Comparison of ENCODE assay signal across 19 mouse cellular contexts in genomic region chr14:34903854-34904253, GRCm38 (mm10).
A peak's percentile ranks its signal among the peaks of the same experiment; 100 is the strongest.
DNase-seq lines count a peak whose midpoint lies in the region; ATAC-seq and TF ChIP-seq lines count a peak whose summit lies in the region.
"Had no signal": no experiment of that assay in that cellular context is flagged by ENCODE, and none has a peak within 500 bp of the region (broad histone marks: within the 10 kb centered on the region; RNA-seq: fewer than 3 reads in every experiment).

No protein-coding gene starts in this region.

- H3K4me3 ChIP-seq in embryonic facial prominence, embryonic 14.5 days (ENCODE audit: low read depth, low read length), result no peak overlapping the region
- H3K4me3 ChIP-seq in embryonic facial prominence, embryonic 10.5 days, result no peak overlapping the region
- no peak overlapping the region for H3K4me3 ChIP-seq in forebrain, postnatal 0 days (ENCODE audit: low read depth, low read length)
- H3K4me3 ChIP-seq in hindbrain, embryonic 16.5 days (ENCODE audit: low read length), result no peak overlapping the region
- no peak overlapping the region for H3K4me3 ChIP-seq in midbrain, postnatal 0 days (ENCODE audit: low read depth, low read length)
- H3K4me3 ChIP-seq in stomach, postnatal 0 days (ENCODE audit: low read depth, low read length), result no peak overlapping the region
- H3K4me3 ChIP-seq: embryonic facial prominence, embryonic 12.5 days; heart, embryonic 10.5 days; limb, embryonic 15.5 days; liver, embryonic 15.5 days had no signal

- WGBS in embryonic facial prominence, embryonic 14.5 days, result 51% methylated on average over 4 of the region's 4 CpGs
- WGBS in embryonic facial prominence, embryonic 10.5 days, result 62% methylated on average over 4 of the region's 4 CpGs
- 46% methylated on average over 4 of the region's 4 CpGs for WGBS in forebrain, postnatal 0 days
- 13% methylated on average over 4 of the region's 4 CpGs for WGBS in hindbrain, embryonic 16.5 days
- WGBS in midbrain, postnatal 0 days, result 23% methylated on average over 4 of the region's 4 CpGs
- 73% methylated on average over 4 of the region's 4 CpGs for WGBS in stomach, postnatal 0 days

- no peaks in the 10 kb centered on the region for H3K4me1 ChIP-seq in embryonic facial prominence, embryonic 14.5 days (ENCODE audit: control insufficient read depth, insufficient read depth, low read length)
- H3K4me1 ChIP-seq in embryonic facial prominence, embryonic 10.5 days, result peaks cover 7% of the 10 kb centered on the region; the same call in 1 of the 2 replicates
- no peaks in the 10 kb centered on the region for H3K4me1 ChIP-seq in forebrain, postnatal 0 days (ENCODE audit: insufficient read depth)
- H3K4me1 ChIP-seq in hindbrain, embryonic 16.5 days (ENCODE audit: control insufficient read depth, insufficient read depth, low read depth, low read length), result peaks cover 18% of the 10 kb centered on the region
- peaks cover 16% of the 10 kb centered on the region for H3K4me1 ChIP-seq in midbrain, postnatal 0 days (ENCODE audit: insufficient read depth, low read length)
- H3K4me1 ChIP-seq in stomach, postnatal 0 days (replicated peaks; ENCODE audit: control insufficient read depth, insufficient read depth), result no peaks in the 10 kb centered on the region
- H3K4me1 ChIP-seq: embryonic facial prominence, embryonic 12.5 days; heart, embryonic 10.5 days; limb, embryonic 15.5 days; liver, embryonic 15.5 days had no signal

- no peak for DNase-seq in embryonic facial prominence, embryonic 14.5 days (ENCODE audit: low spot score)
- no peak for DNase-seq in embryonic facial prominence, embryonic 10.5 days (ENCODE audit: low spot score)
- DNase-seq in forebrain, postnatal 0 days, result no peak
- peak; percentile 41 for DNase-seq in midbrain, postnatal 0 days (ENCODE audit: low spot score)
- no peak for DNase-seq in stomach, postnatal 0 days (ENCODE audit: low spot score)
- DNase-seq in right cerebral cortex, postnatal 10 days (ENCODE audit: low spot score in 2 of 2), result no peak
- DNase-seq in ovary, postnatal 14 days (ENCODE audit: low spot score), result no peak
- DNase-seq: adrenal gland, adult 2 months; cerebellum, adult 9-11 months; gastrocnemius, postnatal 36 days; kidney, adult 18-20 months; kidney, postnatal 10 days; right cerebral cortex, postnatal 4 days had no signal

- no peak for ATAC-seq in embryonic facial prominence, embryonic 14.5 days (ENCODE audit: low read depth)
- peak; percentile 65 for ATAC-seq in forebrain, postnatal 0 days
- ATAC-seq in hindbrain, embryonic 16.5 days, result 0 out of 2 replicates have a peak, but pooled peaks have one; percentile 25
- ATAC-seq in midbrain, postnatal 0 days (ENCODE audit: low FRiP score), result no peak
- no peak for ATAC-seq in stomach, postnatal 0 days (ENCODE audit: low FRiP score, low TSS enrichment)

- H3K27ac ChIP-seq in embryonic facial prominence, embryonic 14.5 days (replicated peaks; ENCODE audit: low read depth, low read length), result no peak overlapping the region
- H3K27ac ChIP-seq in embryonic facial prominence, embryonic 10.5 days (replicated peaks), result no peak overlapping the region
- no peak overlapping the region for H3K27ac ChIP-seq in forebrain, postnatal 0 days (ENCODE audit: low read depth, low read length)
- no peak overlapping the region for H3K27ac ChIP-seq in hindbrain, embryonic 16.5 days (ENCODE audit: low read depth, low read length)
- H3K27ac ChIP-seq in midbrain, postnatal 0 days (ENCODE audit: low read depth, low read length), result 0 out of 2 replicates have a peak overlapping the region, but pooled peaks have one; percentile 26
- H3K27ac ChIP-seq in stomach, postnatal 0 days (replicated peaks), result no peak overlapping the region
- H3K27ac ChIP-seq: embryonic facial prominence, embryonic 12.5 days; heart, embryonic 10.5 days; limb, embryonic 15.5 days; liver, embryonic 15.5 days; macrophage had no signal

- TF ChIP-seq EP300 in stomach, postnatal 0 days (optimal IDR thresholded peaks at IDR 0.05), result no peak

- no peaks in the 10 kb centered on the region for H3K9me3 ChIP-seq in embryonic facial prominence, embryonic 14.5 days (ENCODE audit: control insufficient read depth, low read length)
- H3K9me3 ChIP-seq in embryonic facial prominence, embryonic 10.5 days, result no peaks in the 10 kb centered on the region
- no peaks in the 10 kb centered on the region for H3K9me3 ChIP-seq in forebrain, postnatal 0 days (ENCODE audit: low read length)
- no peaks in the 10 kb centered on the region for H3K9me3 ChIP-seq in hindbrain, embryonic 16.5 days (ENCODE audit: control insufficient read depth, low read length)
- no peaks in the 10 kb centered on the region for H3K9me3 ChIP-seq in midbrain, postnatal 0 days (ENCODE audit: low read length)
- H3K9me3 ChIP-seq in stomach, postnatal 0 days (ENCODE audit: control insufficient read depth, low read length), result no peaks in the 10 kb centered on the region
- H3K9me3 ChIP-seq: embryonic facial prominence, embryonic 12.5 days; heart, embryonic 10.5 days; limb, embryonic 15.5 days; liver, embryonic 15.5 days had no signal

- peak overlapping the region; percentile 19; the same call in 1 of the 2 replicates for H3K9ac ChIP-seq in embryonic facial prominence, embryonic 14.5 days (ENCODE audit: low read depth, low read length)
- no peak overlapping the region for H3K9ac ChIP-seq in forebrain, postnatal 0 days
- no peak overlapping the region for H3K9ac ChIP-seq in hindbrain, embryonic 16.5 days (ENCODE audit: low read depth, low read length)
- H3K9ac ChIP-seq in midbrain, postnatal 0 days (replicated peaks; ENCODE audit: low read length, poor library complexity, severe bottlenecking), result no peak overlapping the region
- no peak overlapping the region for H3K9ac ChIP-seq in stomach, postnatal 0 days (ENCODE audit: low read length)
- H3K9ac ChIP-seq: embryonic facial prominence, embryonic 12.5 days; limb, embryonic 15.5 days; liver, embryonic 15.5 days had no signal

- no peak overlapping the region for H3K4me2 ChIP-seq in embryonic facial prominence, embryonic 14.5 days (ENCODE audit: low read depth, low read length)
- H3K4me2 ChIP-seq in forebrain, postnatal 0 days (ENCODE audit: low read depth), result no peak overlapping the region
- no peak overlapping the region for H3K4me2 ChIP-seq in hindbrain, embryonic 16.5 days (ENCODE audit: low read length)
- no peak overlapping the region for H3K4me2 ChIP-seq in midbrain, postnatal 0 days (ENCODE audit: low read depth, low read length, poor library complexity, severe bottlenecking)
- H3K4me2 ChIP-seq in stomach, postnatal 0 days (replicated peaks; ENCODE audit: low read depth), result no peak overlapping the region
- H3K4me2 ChIP-seq: embryonic facial prominence, embryonic 12.5 days; limb, embryonic 15.5 days; liver, embryonic 15.5 days had no signal

- TF ChIP-seq CTCF in forebrain, postnatal 0 days (IDR thresholded peaks at IDR 0.05; ENCODE audit: low read depth), result no peak
- TF ChIP-seq CTCF in midbrain, postnatal 0 days (IDR thresholded peaks at IDR 0.05), result peak; percentile 31
- no peak for TF ChIP-seq CTCF in stomach, postnatal 0 days (IDR thresholded peaks at IDR 0.05; ENCODE audit: low read depth)

- no peaks in the 10 kb centered on the region for H3K36me3 ChIP-seq in embryonic facial prominence, embryonic 14.5 days (ENCODE audit: control insufficient read depth, insufficient read depth, low read length)
- H3K36me3 ChIP-seq in embryonic facial prominence, embryonic 10.5 days (replicated peaks), result no peaks in the 10 kb centered on the region
- no peaks in the 10 kb centered on the region for H3K36me3 ChIP-seq in forebrain, postnatal 0 days (ENCODE audit: insufficient read depth)
- no peaks in the 10 kb centered on the region for H3K36me3 ChIP-seq in hindbrain, embryonic 16.5 days (ENCODE audit: control insufficient read depth, insufficient read depth, low read length)
- H3K36me3 ChIP-seq in midbrain, postnatal 0 days (ENCODE audit: insufficient read depth, low read length), result no peaks in the 10 kb centered on the region
- no peaks in the 10 kb centered on the region for H3K36me3 ChIP-seq in stomach, postnatal 0 days (ENCODE audit: control insufficient read depth, insufficient read depth, low read length)
- H3K36me3 ChIP-seq: embryonic facial prominence, embryonic 12.5 days; heart, embryonic 10.5 days; limb, embryonic 15.5 days; liver, embryonic 15.5 days had no signal

- H3K27me3 ChIP-seq in embryonic facial prominence, embryonic 14.5 days (replicated peaks; ENCODE audit: control insufficient read depth, insufficient read depth, low read length), result no peaks in the 10 kb centered on the region
- 0 out of 2 replicates have a peak, but pooled peaks cover 6% of the 10 kb centered on the region for H3K27me3 ChIP-seq in embryonic facial prominence, embryonic 10.5 days (replicated peaks; ENCODE audit: low read depth, poor library complexity, severe bottlenecking)
- H3K27me3 ChIP-seq in forebrain, postnatal 0 days (ENCODE audit: insufficient read depth, low read length), result no peaks in the 10 kb centered on the region
- no peaks in the 10 kb centered on the region for H3K27me3 ChIP-seq in hindbrain, embryonic 16.5 days (replicated peaks; ENCODE audit: control insufficient read depth, insufficient read depth, low read length)
- H3K27me3 ChIP-seq in midbrain, postnatal 0 days (ENCODE audit: insufficient read depth, low read length), result no peaks in the 10 kb centered on the region
- H3K27me3 ChIP-seq in stomach, postnatal 0 days (ENCODE audit: control insufficient read depth, insufficient read depth, low read length), result no peaks in the 10 kb centered on the region
- H3K27me3 ChIP-seq: embryonic facial prominence, embryonic 12.5 days; limb, embryonic 15.5 days; liver, embryonic 15.5 days had no signal

Comparison
In these comparisons a context has a peak if more than half of its experiments do, and no peak if none do; other contexts are left out.
1. ATAC-seq: peak in forebrain, postnatal 0 days (single experiment) and hindbrain, embryonic 16.5 days (single experiment); none in embryonic facial prominence, embryonic 14.5 days (single experiment), midbrain, postnatal 0 days (single experiment) and stomach, postnatal 0 days (single experiment).